Mouse (Mus musculus) neural tube, embryonic 10.5 days (tissue): ENCODE data around the gene Ptprd.

Source experiments
- DNase-seq: peaks from one replicate; pipeline ENCODE4 v3.0.0-alpha.2; 2017; ENCODE audit warnings: low spot score; ENCODE audit errors: extremely low spot score

Gene Ptprd

GRCm38 (mm10) chr4:76337926-76338325 lies 1873.8 kb downstream of the Ptprd start:
- no peak for DNase-seq

GRCm38 (mm10) chr4:76327346-76327745 lies 1884.4 kb downstream of the Ptprd start:
- DNase-seq, result peak; percentile 33

GRCm38 (mm10) chr4:76325646-76326045 lies 1886.1 kb downstream of the Ptprd start:
- no peak for DNase-seq

- DNase-seq, result no peak
These were observed 1886.8 kb downstream of the Ptprd start for GRCm38 (mm10) chr4:76324928-76325327.

- no peak for DNase-seq
These were observed 1887.3 kb downstream of the Ptprd start for GRCm38 (mm10) chr4:76324509-76324908.

- no peak for DNase-seq
These were observed 1891.9 kb downstream of the Ptprd start for GRCm38 (mm10) chr4:76319874-76320273.

- no peak for DNase-seq
These were observed 1895.8 kb downstream of the Ptprd start for GRCm38 (mm10) chr4:76315977-76316376.

- no peak for DNase-seq
These were observed 1898.0 kb downstream of the Ptprd start for GRCm38 (mm10) chr4:76313749-76314148.

- DNase-seq, result no peak
These were observed 1899.2 kb downstream of the Ptprd start for GRCm38 (mm10) chr4:76312593-76312992.

GRCm38 (mm10) chr4:76305987-76306386 lies 1905.8 kb downstream of the Ptprd start:
- no peak for DNase-seq

GRCm38 (mm10) chr4:76297375-76297774 lies 1914.4 kb downstream of the Ptprd start:
- no peak for DNase-seq

GRCm38 (mm10) chr4:76292733-76293357 lies 1918.9 kb downstream of the Ptprd start:
- DNase-seq, result no peak

GRCm38 (mm10) chr4:76290484-76290818 lies 1921.3 kb downstream of the Ptprd start:
- no peak for DNase-seq

GRCm38 (mm10) chr4:76289612-76290483 lies 1921.9 kb downstream of the Ptprd start:
- no peak for DNase-seq

GRCm38 (mm10) chr4:76286016-76286415 lies 1925.7 kb downstream of the Ptprd start:
- no peak for DNase-seq

GRCm38 (mm10) chr4:76282886-76283285 lies 1928.9 kb downstream of the Ptprd start:
- no peak for DNase-seq

GRCm38 (mm10) chr4:76262727-76263126 lies 1949.0 kb downstream of the Ptprd start:
- DNase-seq, result no peak

GRCm38 (mm10) chr4:76260686-76261085 lies 1951.1 kb downstream of the Ptprd start:
- DNase-seq, result no peak

GRCm38 (mm10) chr4:76260286-76260685 lies 1951.5 kb downstream of the Ptprd start:
- no peak for DNase-seq

GRCm38 (mm10) chr4:76259636-76260035 lies 1952.1 kb downstream of the Ptprd start:
- DNase-seq, result no peak

GRCm38 (mm10) chr4:76244371-76244770 lies 1967.4 kb downstream of the Ptprd start:
- no peak for DNase-seq

GRCm38 (mm10) chr4:76241542-76241941 lies 1970.2 kb downstream of the Ptprd start:
- DNase-seq, result no peak

GRCm38 (mm10) chr4:76241140-76241539 lies 1970.6 kb downstream of the Ptprd start:
- DNase-seq, result no peak
